Mouse (Mus musculus): ENCODE measurements around the gene Tmem222. TPM values are rescaled to one million over a fixed set of nuclear protein-coding genes. Genes with fewer than 3 reads are reported as not detected.

Gene Tmem222
- total and polyA plus RNA-seq, 3 experiments = 25.2 to 33.5 (median 30.8) TPM

- Histone ChIP-seq H3K4me1 (ENCODE audit: insufficient read depth, low read depth, low read length) (peaks cover 65% of the 10 kb centered on the region), H3K36me3 (replicated peaks) (no peaks in the 10 kb centered on the region), H3K4me3 (ENCODE audit: low read depth, low read length) (no peak overlapping the region), H3K9me3 (replicated peaks) (no peaks in the 10 kb centered on the region), H3K27me3 (ENCODE audit: insufficient read depth, low read length) (no peaks in the 10 kb centered on the region)
- DNase-seq (ENCODE audit: low spot score) = no peak
- TF ChIP-seq TAL1 (conservative IDR thresholded peaks at IDR 0.05; ENCODE audit: low read depth, low read length) (no peak), CTCF (IDR thresholded peaks at IDR 0.05; ENCODE audit: low read depth, low read length) (no peak), GATA1 (IDR thresholded peaks at IDR 0.05; ENCODE audit: borderline replicate concordance, low read length) (no peak), GATA2 (IDR thresholded peaks at IDR 0.05; ENCODE audit: borderline replicate concordance, low read depth, low read length) (no peak), POLR2AphosphoS5 (IDR thresholded peaks at IDR 0.05; ENCODE audit: insufficient replicate concordance, low read depth, low read length) (no peak)
- ATAC-seq (ENCODE audit: extremely low read depth, insufficient number of reproducible peaks, low FRiP score, poor library complexity, severe bottlenecking) = no peak
These were observed 3.9 kb upstream of the Tmem222 start for GRCm38 (mm10) chr4:133281513-133281912.

- ATAC-seq (ENCODE audit: extremely low read depth, insufficient number of reproducible peaks, low FRiP score, poor library complexity, severe bottlenecking) (no peak), DNase-seq (ENCODE audit: low spot score) (no peak)
- H3K9me3 ChIP-seq (replicated peaks) = no peaks in the 10 kb centered on the region
- TF ChIP-seq POLR2AphosphoS5 (IDR thresholded peaks at IDR 0.05; ENCODE audit: insufficient replicate concordance, low read depth, low read length) (no peak), GATA1 (IDR thresholded peaks at IDR 0.05; ENCODE audit: borderline replicate concordance, low read length) (no peak), CTCF (IDR thresholded peaks at IDR 0.05; ENCODE audit: low read depth, low read length) (no peak), TAL1 (conservative IDR thresholded peaks at IDR 0.05; ENCODE audit: low read depth, low read length) (no peak), GATA2 (IDR thresholded peaks at IDR 0.05; ENCODE audit: borderline replicate concordance, low read depth, low read length) (no peak)
- H3K36me3 ChIP-seq (replicated peaks) = peaks cover 28% of the 10 kb centered on the region
- no peaks in the 10 kb centered on the region for H3K27me3 ChIP-seq (ENCODE audit: insufficient read depth, low read length)
- H3K4me3 ChIP-seq (ENCODE audit: low read depth, low read length) = peak overlapping the region; percentile 89; the same call in 1 of the 2 replicates
- peaks cover 62% of the 10 kb centered on the region for H3K4me1 ChIP-seq (ENCODE audit: insufficient read depth, low read depth, low read length)
These were observed 890 bp upstream of the Tmem222 start for GRCm38 (mm10) chr4:133278482-133278881.

- ATAC-seq (ENCODE audit: extremely low read depth, insufficient number of reproducible peaks, low FRiP score, poor library complexity, severe bottlenecking) (no peak), DNase-seq (ENCODE audit: low spot score) (no peak)
- Histone ChIP-seq H3K4me3 (ENCODE audit: low read depth, low read length) (peak overlapping the region; percentile 89), H3K27me3 (ENCODE audit: insufficient read depth, low read length) (no peaks in the 10 kb centered on the region), H3K9me3 (replicated peaks) (no peaks in the 10 kb centered on the region), H3K36me3 (replicated peaks) (peaks cover 32% of the 10 kb centered on the region), H3K4me1 (ENCODE audit: insufficient read depth, low read depth, low read length) (peaks cover 58% of the 10 kb centered on the region)
- TF ChIP-seq POLR2AphosphoS5 (IDR thresholded peaks at IDR 0.05; ENCODE audit: insufficient replicate concordance, low read depth, low read length) = no peak
These were observed 475 bp upstream of the Tmem222 start for GRCm38 (mm10) chr4:133278067-133278466.

- Histone ChIP-seq H3K4me1 (ENCODE audit: insufficient read depth, low read depth, low read length) (peaks cover 23% of the 10 kb centered on the region), H3K36me3 (replicated peaks) (peaks cover 96% of the 10 kb centered on the region), H3K9me3 (replicated peaks) (no peaks in the 10 kb centered on the region), H3K4me3 (ENCODE audit: low read depth, low read length) (no peak overlapping the region), H3K27me3 (ENCODE audit: insufficient read depth, low read length) (no peaks in the 10 kb centered on the region)
- ATAC-seq (ENCODE audit: extremely low read depth, insufficient number of reproducible peaks, low FRiP score, poor library complexity, severe bottlenecking) (no peak), DNase-seq (ENCODE audit: low spot score) (no peak)
- TF ChIP-seq TAL1 (conservative IDR thresholded peaks at IDR 0.05; ENCODE audit: low read depth, low read length) = no peak
- no peak for TF ChIP-seq GATA2 (IDR thresholded peaks at IDR 0.05; ENCODE audit: borderline replicate concordance, low read depth, low read length)
- no peak for TF ChIP-seq GATA1 (IDR thresholded peaks at IDR 0.05; ENCODE audit: borderline replicate concordance, low read length)
- TF ChIP-seq POLR2AphosphoS5 (IDR thresholded peaks at IDR 0.05; ENCODE audit: insufficient replicate concordance, low read depth, low read length) = no peak
- no peak for TF ChIP-seq CTCF (IDR thresholded peaks at IDR 0.05; ENCODE audit: low read depth, low read length)
These were observed 6.7 kb downstream of the Tmem222 start for GRCm38 (mm10) chr4:133270929-133271328.

GRCm38 (mm10) chr4:133269596-133269995, 8.0 kb downstream of the Tmem222 start:
- peaks cover 96% of the 10 kb centered on the region for H3K36me3 ChIP-seq (replicated peaks)
- no peak for TF ChIP-seq GATA1 (IDR thresholded peaks at IDR 0.05; ENCODE audit: borderline replicate concordance, low read length)
- TF ChIP-seq TAL1 (conservative IDR thresholded peaks at IDR 0.05; ENCODE audit: low read depth, low read length) = no peak
- TF ChIP-seq POLR2AphosphoS5 (IDR thresholded peaks at IDR 0.05; ENCODE audit: insufficient replicate concordance, low read depth, low read length) = no peak
- TF ChIP-seq CTCF (IDR thresholded peaks at IDR 0.05; ENCODE audit: low read depth, low read length) = no peak
- no peak for TF ChIP-seq GATA2 (IDR thresholded peaks at IDR 0.05; ENCODE audit: borderline replicate concordance, low read depth, low read length)
- H3K4me3 ChIP-seq (ENCODE audit: low read depth, low read length) = no peak overlapping the region
- peaks cover 21% of the 10 kb centered on the region for H3K4me1 ChIP-seq (ENCODE audit: insufficient read depth, low read depth, low read length)
- DNase-seq (ENCODE audit: low spot score) (no peak), ATAC-seq (ENCODE audit: extremely low read depth, insufficient number of reproducible peaks, low FRiP score, poor library complexity, severe bottlenecking) (no peak)
- H3K9me3 ChIP-seq (replicated peaks) = no peaks in the 10 kb centered on the region
- no peaks in the 10 kb centered on the region for H3K27me3 ChIP-seq (ENCODE audit: insufficient read depth, low read length)

- no peak overlapping the region for H3K4me3 ChIP-seq (ENCODE audit: low read depth, low read length)
- no peak for ATAC-seq (ENCODE audit: extremely low read depth, insufficient number of reproducible peaks, low FRiP score, poor library complexity, severe bottlenecking)
These were observed 8.7 kb downstream of the Tmem222 start for GRCm38 (mm10) chr4:133268931-133269330.

More at GRCm38 (mm10) chr4:133268931-133269330, 8.7 kb downstream of the Tmem222 start:
- no peaks in the 10 kb centered on the region for H3K27me3 ChIP-seq (ENCODE audit: insufficient read depth, low read length)
- peaks cover 19% of the 10 kb centered on the region for H3K4me1 ChIP-seq (ENCODE audit: insufficient read depth, low read depth, low read length)
- DNase-seq (ENCODE audit: low spot score) = no peak
- peaks cover 93% of the 10 kb centered on the region for H3K36me3 ChIP-seq (replicated peaks)
- no peak for TF ChIP-seq POLR2AphosphoS5 (IDR thresholded peaks at IDR 0.05; ENCODE audit: insufficient replicate concordance, low read depth, low read length)
- no peak for TF ChIP-seq CTCF (IDR thresholded peaks at IDR 0.05; ENCODE audit: low read depth, low read length)
- TF ChIP-seq TAL1 (conservative IDR thresholded peaks at IDR 0.05; ENCODE audit: low read depth, low read length) = no peak
- TF ChIP-seq GATA2 (IDR thresholded peaks at IDR 0.05; ENCODE audit: borderline replicate concordance, low read depth, low read length) = no peak
- TF ChIP-seq GATA1 (IDR thresholded peaks at IDR 0.05; ENCODE audit: borderline replicate concordance, low read length) = no peak
- no peaks in the 10 kb centered on the region for H3K9me3 ChIP-seq (replicated peaks)
